Mouse (Mus musculus) limb, embryonic 14.5 days (tissue): Measurements from ENCODE around the gene Odam. TPM values are rescaled to one million over a fixed set of nuclear protein-coding genes. Genes with fewer than 3 reads are reported as not detected.

Source experiments
- ATAC-seq: fragments of 200-750 bp; cut with Nextera tagmentation; 2 replicates; pipeline ENCODE4 v1.8.0; 2017; ENCODE audit warnings: low read depth, moderate number of reproducible peaks, moderate TSS enrichment; ENCODE audit not compliant: low FRiP score
- DNase-seq: peaks from one replicate; pipeline ENCODE4 v3.0.0-alpha.2; 2015; ENCODE audit warnings: low spot score
- H3K27ac ChIP-seq: fragments of 300-500 bp; sonication (generic); replicated peaks from 2 replicates; pipeline ENCODE4 v1.5.1; 2014; ENCODE audit warnings: low read depth, mild to moderate bottlenecking, low read length, moderate library complexity, mixed read lengths
- H3K27me3 ChIP-seq: fragments of 300-500 bp; sonication (generic); 2 replicates; pipeline ENCODE4 v1.6.1; 2014; ENCODE audit warnings: low read length, mixed read lengths; ENCODE audit not compliant: control insufficient read depth, insufficient read depth
- H3K36me3 ChIP-seq: fragments of 300-500 bp; sonication (generic); 2 replicates; pipeline ENCODE4 v1.6.1; 2014; ENCODE audit warnings: mild to moderate bottlenecking, low read length, moderate library complexity, mixed read lengths; ENCODE audit not compliant: control insufficient read depth, insufficient read depth
- H3K4me1 ChIP-seq: fragments of 300-500 bp; sonication (generic); 2 replicates; pipeline ENCODE4 v1.6.1; 2014; ENCODE audit warnings: antibody characterized with exemption, low read length, mixed read lengths; ENCODE audit not compliant: control insufficient read depth, insufficient read depth
- H3K4me2 ChIP-seq: fragments of 300-500 bp; sonication (generic); replicated peaks from 2 replicates; pipeline ENCODE4 v1.6.1; 2014; ENCODE audit warnings: low read depth, mild to moderate bottlenecking, low read length, moderate library complexity; ENCODE audit not compliant: severe bottlenecking
- H3K4me3 ChIP-seq: fragments of 300-500 bp; sonication (generic); replicated peaks from 2 replicates; pipeline ENCODE4 v1.5.1; 2014; ENCODE audit warnings: low read length
- H3K9ac ChIP-seq: fragments of 300-500 bp; sonication (generic); 2 replicates; pipeline ENCODE4 v1.6.1; 2014; ENCODE audit warnings: mild to moderate bottlenecking, low read depth, low read length, moderate library complexity; ENCODE audit not compliant: severe bottlenecking
- H3K9me3 ChIP-seq: fragments of 300-500 bp; sonication (generic); 2 replicates; pipeline ENCODE4 v1.6.1; 2016; ENCODE audit warnings: low read length; ENCODE audit not compliant: control insufficient read depth
- POLR2A ChIP-seq: fragments of 200-500 bp; IDR thresholded peaks from 2 replicates; pipeline ENCODE4 v1.8.0; 2012; ENCODE audit warnings: inconsistent platforms, mild to moderate bottlenecking, moderate library complexity, borderline replicate concordance; ENCODE audit not compliant: insufficient read depth, insufficient read length; ENCODE audit errors: extremely low read depth
- WGBS: fragments of 180-500 bp; shearing (Covaris S2); extraction: QIAGEN DNeasy Blood & Tissue Kit; methylation state at CpG from one replicate; pipeline ENCODE4 v1.1.7; 2014; 5-methylcytosine and 5-hydroxymethylcytosine counted together
- polyA plus RNA-seq, 2 experiments: library from polyadenylated mRNA; depleted of rRNA in 1 of 2; stranded (reverse) in 1 of 2; unstranded in 1 of 2; fragments of >200 nt; fragmentation: Nextera tagmentation in 1 of 2; extraction: Ambion mirVana in 1 of 2; gene quantifications; 2 replicates each; pipeline versions ENCODE4 v1.2.1 to v1.2.3; 2012 to 2014

Gene Odam
- polyA plus RNA-seq, 2 experiments: not detected

DNA sequence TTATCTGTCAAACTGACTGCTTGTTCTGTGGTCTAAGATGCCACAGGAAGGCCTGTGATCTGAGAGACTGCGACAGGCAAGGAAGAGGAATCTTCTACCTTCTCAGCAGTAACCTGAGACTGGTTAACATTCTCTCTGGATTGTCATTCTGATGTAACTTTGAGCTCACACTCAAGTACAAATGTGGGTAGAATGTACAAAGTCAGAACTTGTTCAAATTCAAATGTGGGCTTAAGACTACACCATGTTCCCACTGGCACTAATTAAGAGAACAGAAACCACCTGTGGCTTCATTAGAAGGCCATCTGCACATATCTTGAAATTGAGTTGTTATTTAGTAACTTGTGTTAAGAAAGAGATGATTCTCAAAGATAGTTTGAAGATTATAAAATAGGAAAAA lies 46.8 kb downstream of the Odam start:
- H3K4me3 ChIP-seq: no peak overlapping the region
- no peak for TF ChIP-seq POLR2A
- H3K27ac ChIP-seq: no peak overlapping the region
- no peaks in the 10 kb centered on the region for H3K4me1 ChIP-seq
- H3K9me3 ChIP-seq: no peaks in the 10 kb centered on the region
- DNase-seq (no peak), ATAC-seq (no peak)
- H3K27me3 ChIP-seq: no peaks in the 10 kb centered on the region
- H3K36me3 ChIP-seq: no peaks in the 10 kb centered on the region
- no peak overlapping the region for H3K4me2 ChIP-seq
- no peak overlapping the region for H3K9ac ChIP-seq
- 63% methylated on average over 1 of the region's 1 CpGs for WGBS

DNA sequence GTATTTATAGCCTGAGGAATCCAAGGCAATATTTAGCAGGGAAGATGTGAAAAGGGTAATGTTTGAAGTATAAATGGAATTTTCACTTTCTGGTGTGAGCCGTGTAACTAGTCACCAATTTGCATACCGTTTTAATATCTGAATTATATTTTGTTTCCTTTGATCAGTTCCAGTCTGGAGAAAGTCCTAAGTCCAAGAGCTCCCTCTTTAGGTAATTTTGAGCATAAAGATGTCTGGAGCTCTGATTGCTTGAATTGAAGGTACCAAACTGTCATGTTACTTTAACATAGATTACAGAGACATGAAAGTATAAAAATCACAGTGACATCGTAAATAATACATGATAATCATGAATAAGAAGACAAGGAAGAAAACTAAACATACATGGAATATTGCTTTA lies 55.9 kb downstream of the Odam start:
- H3K4me3 ChIP-seq: no peak overlapping the region
- no peak for TF ChIP-seq POLR2A
- no peak for ATAC-seq
- H3K27ac ChIP-seq: no peak overlapping the region
- no peak overlapping the region for H3K9ac ChIP-seq
- no peaks in the 10 kb centered on the region for H3K4me1 ChIP-seq
- no peaks in the 10 kb centered on the region for H3K36me3 ChIP-seq
- no peaks in the 10 kb centered on the region for H3K9me3 ChIP-seq
- no peaks in the 10 kb centered on the region for H3K27me3 ChIP-seq
- 53% methylated on average over 3 of the region's 3 CpGs for WGBS
- no peak for DNase-seq
- no peak overlapping the region for H3K4me2 ChIP-seq

DNA sequence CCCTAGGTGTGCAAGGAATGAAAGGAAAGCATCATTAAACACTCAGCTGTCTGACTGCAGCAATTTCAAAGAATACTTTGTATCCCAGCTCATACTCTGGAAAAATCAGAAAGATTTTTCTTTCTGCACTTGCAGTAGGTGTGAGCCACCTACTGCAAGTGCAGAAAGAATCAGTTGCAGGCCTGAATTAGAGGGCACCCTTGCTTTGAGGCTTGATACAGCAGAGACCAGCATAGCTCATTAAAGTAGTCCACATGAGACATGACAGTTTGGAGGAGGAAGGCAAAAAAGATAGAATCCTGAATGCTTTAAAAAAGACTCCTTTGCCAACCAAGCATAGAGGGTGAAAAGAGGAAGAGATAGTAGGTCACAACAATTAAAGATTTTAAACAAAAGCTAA lies 57.7 kb downstream of the Odam start:
- Histone ChIP-seq H3K4me3 (no peak overlapping the region), H3K27me3 (no peaks in the 10 kb centered on the region), H3K36me3 (no peaks in the 10 kb centered on the region), H3K27ac (no peak overlapping the region), H3K9ac (no peak overlapping the region), H3K4me2 (no peak overlapping the region), H3K4me1 (no peaks in the 10 kb centered on the region), H3K9me3 (no peaks in the 10 kb centered on the region)
- no peak for TF ChIP-seq POLR2A
- no peak for ATAC-seq
- DNase-seq: no peak

Other genes with a start within 250 kb of the Odam start
- gene Csn1s1, start 218.8 kb upstream of the Odam start, polyA plus RNA-seq (2012; rRNA removed): not detected in 2 replicates
- not detected in 2 replicates for gene Csn1s1, start 218.8 kb upstream of the Odam start, polyA plus RNA-seq (2014; fragmentation: Nextera tagmentation; extraction: Ambion mirVana)
- gene Csn2, start 185.4 kb upstream of the Odam start, polyA plus RNA-seq (2012; rRNA removed): 0.10 TPM in 1 of 2 replicates, not detected in the other
- not detected in 2 replicates for gene Csn2, start 185.4 kb upstream of the Odam start, polyA plus RNA-seq (2014; fragmentation: Nextera tagmentation; extraction: Ambion mirVana)
- not detected in 2 replicates for gene Csn1s2a, start 110.5 kb upstream of the Odam start, polyA plus RNA-seq (2012; rRNA removed)
- gene Csn1s2a, start 110.5 kb upstream of the Odam start, polyA plus RNA-seq (2014; fragmentation: Nextera tagmentation; extraction: Ambion mirVana): not detected in 2 replicates
- gene Csn1s2b, start 76.9 kb upstream of the Odam start, polyA plus RNA-seq (2012; rRNA removed): 0.10 and 0.18 TPM in 2 replicates
- gene Csn1s2b, start 76.9 kb upstream of the Odam start, polyA plus RNA-seq (2014; fragmentation: Nextera tagmentation; extraction: Ambion mirVana): not detected in 2 replicates
- gene Prr27, start 59.3 kb upstream of the Odam start, polyA plus RNA-seq (2012; rRNA removed): not detected in 2 replicates
- not detected in 2 replicates for gene Prr27, start 59.3 kb upstream of the Odam start, polyA plus RNA-seq (2014; fragmentation: Nextera tagmentation; extraction: Ambion mirVana)
- 0.09 TPM in 1 of 2 replicates, not detected in the other for gene Csn3, start 40.5 kb downstream of the Odam start, polyA plus RNA-seq (2012; rRNA removed)
- 0.35 TPM in 1 of 2 replicates, not detected in the other for gene Csn3, start 40.5 kb downstream of the Odam start, polyA plus RNA-seq (2014; fragmentation: Nextera tagmentation; extraction: Ambion mirVana)
- gene 2310003L06Rik, start 84.4 kb downstream of the Odam start, polyA plus RNA-seq (2012; rRNA removed): 0.04 TPM in 1 of 2 replicates, not detected in the other
- gene 2310003L06Rik, start 84.4 kb downstream of the Odam start, polyA plus RNA-seq (2014; fragmentation: Nextera tagmentation; extraction: Ambion mirVana): not detected in 2 replicates
- gene Gm28434, start 84.5 kb downstream of the Odam start, polyA plus RNA-seq (2012; rRNA removed): not detected in 2 replicates
- not detected in 2 replicates for gene Gm28434, start 84.5 kb downstream of the Odam start, polyA plus RNA-seq (2014; fragmentation: Nextera tagmentation; extraction: Ambion mirVana)
- gene Cabs1, start 94.4 kb downstream of the Odam start, polyA plus RNA-seq (2012; rRNA removed): not detected in 2 replicates
- not detected in 2 replicates for gene Cabs1, start 94.4 kb downstream of the Odam start, polyA plus RNA-seq (2014; fragmentation: Nextera tagmentation; extraction: Ambion mirVana)
- gene Smr3a, start 117.5 kb downstream of the Odam start, polyA plus RNA-seq (2012; rRNA removed): not detected in 2 replicates
- gene Smr3a, start 117.5 kb downstream of the Odam start, polyA plus RNA-seq (2014; fragmentation: Nextera tagmentation; extraction: Ambion mirVana): not detected in 2 replicates
- gene Smr2, start 201.5 kb downstream of the Odam start, polyA plus RNA-seq (2012; rRNA removed): 0.10 TPM in 1 of 2 replicates, not detected in the other
- gene Smr2, start 201.5 kb downstream of the Odam start, polyA plus RNA-seq (2014; fragmentation: Nextera tagmentation; extraction: Ambion mirVana): not detected in 2 replicates
- not detected in 2 replicates for gene Gm11116, start 226.5 kb downstream of the Odam start, polyA plus RNA-seq (2012; rRNA removed)
- not detected in 2 replicates for gene Gm11116, start 226.5 kb downstream of the Odam start, polyA plus RNA-seq (2014; fragmentation: Nextera tagmentation; extraction: Ambion mirVana)